Mouse (Mus musculus) cerebellum, adult 2 months (tissue): ENCODE measurements at regions not wholly inside any gene's neighbourhood (a gene's known extent, or its start where the extent isn't known, plus 50 kb on each side); places are given as distances from the start of the nearest gene placed in this dataset.

Source experiments
- CTCF ChIP-seq: fragments of 200-500 bp; IDR thresholded peaks from 2 replicates; pipeline ENCODE4 v1.5.1; 2011; ENCODE audit warnings: low read depth, mild to moderate bottlenecking, control low read depth, low read length, moderate library complexity, borderline replicate concordance; ENCODE audit not compliant: insufficient read depth
- POLR2A ChIP-seq: fragments of 200-500 bp; IDR thresholded peaks from 2 replicates; pipeline ENCODE4 v1.6.1; 2011; ENCODE audit warnings: low read length, control low read depth, borderline replicate concordance; ENCODE audit not compliant: insufficient read depth

- TF ChIP-seq CTCF (no peak), POLR2A (no peak)
These were observed 359.0 kb upstream of the Pkn2 start for GRCm38 (mm10) chr3:143240545-143241383.
